Mouse (Mus musculus) CD4-positive naive resting alpha-beta T cell, adult 57 days (primary cell): Measurements from ENCODE around the gene Hist1h3c. TPM values are rescaled to one million over a fixed set of nuclear protein-coding genes. Genes with fewer than 3 reads are reported as not detected.

Source experiments
- total RNA-seq: library from RNA; stranded (reverse); gene quantifications from one replicate; pipeline ENCODE4 v1.2.4, GENCODE M21; 2023

Hist1h3c gene
- total RNA-seq, 1 experiment from 2014 or later: 6.9 TPM

Other genes with a start within 250 kb of the Hist1h3c start
- gene Hist1h4h, start 214.6 kb downstream of the Hist1h3c start, total RNA-seq: 194 TPM
- gene Hist1h2af, start 211.7 kb downstream of the Hist1h3c start, total RNA-seq: 10.1 TPM
- gene Hist1h3g, start 210.2 kb downstream of the Hist1h3c start, total RNA-seq: not detected
- 4.1 TPM for gene Hist1h2bh, start 202.2 kb downstream of the Hist1h3c start, total RNA-seq
- gene Hist1h3f, start 201.6 kb downstream of the Hist1h3c start, total RNA-seq: 49.5 TPM
- gene Hist1h4f, start 194.0 kb downstream of the Hist1h3c start, total RNA-seq: 34.0 TPM
- gene Hist1h1d, start 192.3 kb downstream of the Hist1h3c start, total RNA-seq: 5.9 TPM
- 112 TPM for gene Hist1h3e, start 183.2 kb downstream of the Hist1h3c start, total RNA-seq
- 7.7 TPM for gene Hist1h2ae, start 174.4 kb downstream of the Hist1h3c start, total RNA-seq
- 132 TPM for gene Hist1h2bg, start 174.2 kb downstream of the Hist1h3c start, total RNA-seq
- 76.2 TPM for gene Hist1h2bf, start 171.4 kb downstream of the Hist1h3c start, total RNA-seq
- 2.4 TPM for gene Hist1h2ad, start 171.2 kb downstream of the Hist1h3c start, total RNA-seq
- gene Hist1h3d, start 169.8 kb downstream of the Hist1h3c start, total RNA-seq: 2.3 TPM
- 124 TPM for gene Hist1h4d, start 164.0 kb downstream of the Hist1h3c start, total RNA-seq
- 10.8 TPM for gene Hist1h2be, start 124.5 kb downstream of the Hist1h3c start, total RNA-seq
- gene Hist1h1e, start 123.0 kb downstream of the Hist1h3c start, total RNA-seq: 135 TPM
- gene Hist1h2ac, start 61.7 kb downstream of the Hist1h3c start, total RNA-seq: 8.0 TPM
- 12.8 TPM for gene Hist1h2bc, start 61.4 kb downstream of the Hist1h3c start, total RNA-seq
- not detected for gene Hist1h1t, start 49.8 kb downstream of the Hist1h3c start, total RNA-seq
- gene Hist1h4c, start 47.1 kb downstream of the Hist1h3c start, total RNA-seq: 109 TPM
- gene Hfe, start 34.7 kb downstream of the Hist1h3c start, total RNA-seq: 4.6 TPM
- 627 TPM for gene Hist1h1c, start 6.8 kb downstream of the Hist1h3c start, total RNA-seq
- 12.3 TPM for gene Hist1h2bb, start 1.1 kb upstream of the Hist1h3c start, total RNA-seq
- gene Hist1h2ab, start 5.5 kb upstream of the Hist1h3c start, total RNA-seq: 12.8 TPM
- 15.6 TPM for gene Hist1h3b, start 6.7 kb upstream of the Hist1h3c start, total RNA-seq
- 29.3 TPM for gene Hist1h4b, start 11.4 kb upstream of the Hist1h3c start, total RNA-seq
- gene Hist1h4a, start 15.6 kb upstream of the Hist1h3c start, total RNA-seq: 93.4 TPM
- 100 TPM for gene Hist1h3a, start 16.8 kb upstream of the Hist1h3c start, total RNA-seq
- gene Hist1h1a, start 18.1 kb upstream of the Hist1h3c start, total RNA-seq: 22.0 TPM
- not detected for gene Trim38, start 24.3 kb upstream of the Hist1h3c start, total RNA-seq
- gene Slc17a2, start 61.4 kb upstream of the Hist1h3c start, total RNA-seq: not detected
- gene Slc17a3, start 93.8 kb upstream of the Hist1h3c start, total RNA-seq: not detected
- gene Slc17a1, start 122.1 kb upstream of the Hist1h3c start, total RNA-seq: not detected
- gene Slc17a4, start 169.4 kb upstream of the Hist1h3c start, total RNA-seq: not detected
- gene Hist1h2ba, start 188.6 kb upstream of the Hist1h3c start, total RNA-seq: not detected
- not detected for gene Hist1h2aa, start 188.9 kb upstream of the Hist1h3c start, total RNA-seq
- gene Scgn, start 245.6 kb upstream of the Hist1h3c start, total RNA-seq: not detected